Mouse (Mus musculus): ENCODE measurements at regions not wholly inside any gene's neighbourhood (a gene's known extent, or its start where the extent isn't known, plus 50 kb on each side); places are given as distances from the start of the nearest gene placed in this dataset.
"Not testable (repeated sequence)": the region's sequence is repeated elsewhere in the genome, so short reads cannot be mapped to it uniquely, and the experiment has no call there.

- Histone ChIP-seq H3K79me3 (ENCODE audit: low read depth) (no peaks in the 10 kb centered on the region), H3K79me2 (ENCODE audit: control insufficient read depth, insufficient read depth) (no peaks in the 10 kb centered on the region), H3K36me3 (ENCODE audit: control insufficient read depth, insufficient read depth) (no peaks in the 10 kb centered on the region), H3K27me3 (ENCODE audit: control insufficient read depth, insufficient read depth, insufficient read length) (no peaks in the 10 kb centered on the region), H3ac (ENCODE audit: control insufficient read depth, insufficient read length, low read depth) (no peak overlapping the region), H3K4me3 (ENCODE audit: insufficient read depth, poor library complexity, severe bottlenecking) (no peak overlapping the region)
- no peak for TF ChIP-seq MYOD1 (IDR thresholded peaks at IDR 0.05; ENCODE audit: control insufficient read depth, insufficient read length, low read depth)
- no peak for TF ChIP-seq MAX (IDR thresholded peaks at IDR 0.05)
- no peak for TF ChIP-seq CEBPB (IDR thresholded peaks at IDR 0.05; ENCODE audit: low read depth)
- no peak for TF ChIP-seq FOSL1 (IDR thresholded peaks at IDR 0.05; ENCODE audit: insufficient read depth, low read length, poor library complexity, severe bottlenecking)
- no peak for TF ChIP-seq MYOG (IDR thresholded peaks at IDR 0.05; ENCODE audit: control insufficient read depth, extremely low read depth, insufficient read length)
- no peak for TF ChIP-seq CTCF (IDR thresholded peaks at IDR 0.05; ENCODE audit: control insufficient read depth, insufficient read depth, insufficient read length)
- no peak for TF ChIP-seq USF1 (IDR thresholded peaks at IDR 0.05; ENCODE audit: low read depth)
Observed at GRCm38 (mm10) chr13:80745991-80746390, 137.2 kb upstream of the Arrdc3 start.

- not testable (repeated sequence) for H3K27me3 ChIP-seq (ENCODE audit: control insufficient read depth, insufficient read depth, insufficient read length); H3K79me3 ChIP-seq (ENCODE audit: low read depth); H3ac ChIP-seq (ENCODE audit: control insufficient read depth, insufficient read length, low read depth); H3K36me3 ChIP-seq (ENCODE audit: control insufficient read depth, insufficient read depth); H3K79me2 ChIP-seq (ENCODE audit: control insufficient read depth, insufficient read depth); H3K4me3 ChIP-seq (ENCODE audit: insufficient read depth, poor library complexity, severe bottlenecking)
Observed at GRCm38 (mm10) chr13:80747022-80747421, 136.2 kb upstream of the Arrdc3 start.
